Mouse (Mus musculus): ENCODE results near the gene Sh3rf3. TPM values are rescaled to one million over a fixed set of nuclear protein-coding genes. Genes with fewer than 3 reads are reported as not detected.

Gene Sh3rf3
- not detected for polyA plus RNA-seq (2017; shearing (Covaris generic))

GRCm38 (mm10) chr10:58813081-58813800, at the start of gene Sh3rf3:
Gene Sh3rf3, plus strand, starts transcription at chr10:58813359.

Other genes with a start within 250 kb of the Sh3rf3 start
- not detected for gene Edar, start 137.7 kb upstream of the Sh3rf3 start, polyA plus RNA-seq (2017; shearing (Covaris generic))
- not detected for gene Gm17542, start 95.1 kb upstream of the Sh3rf3 start, polyA plus RNA-seq (2017; shearing (Covaris generic))